Mouse (Mus musculus) thymus, postnatal 14 days (tissue): ENCODE data around the gene Dlec1.

Source experiments
- DNase-seq: peaks from one replicate; pipeline ENCODE4 v3.0.0; 2021

Dlec1 gene

DNA sequence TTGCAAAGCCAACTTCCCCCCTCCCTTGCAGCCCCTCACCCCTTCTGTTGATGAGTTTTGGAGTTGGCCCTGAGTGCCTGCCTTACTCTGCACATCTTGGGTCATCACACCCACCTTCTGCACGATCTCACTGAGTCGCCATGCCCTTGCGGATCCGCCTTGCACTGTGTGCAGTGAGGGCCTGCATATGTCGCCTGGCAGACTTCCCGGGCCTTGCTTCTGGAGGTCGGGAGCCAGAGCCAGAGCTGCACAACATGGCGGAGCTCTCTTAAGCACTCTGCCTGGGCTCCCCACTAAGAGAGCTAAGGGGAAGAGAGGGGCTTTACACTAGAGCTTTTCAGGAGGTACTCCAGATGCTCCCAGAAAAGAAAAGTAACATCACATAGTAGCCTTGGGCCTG is 42.4 kb downstream of the Dlec1 start:
- DNase-seq, result no peak

DNA sequence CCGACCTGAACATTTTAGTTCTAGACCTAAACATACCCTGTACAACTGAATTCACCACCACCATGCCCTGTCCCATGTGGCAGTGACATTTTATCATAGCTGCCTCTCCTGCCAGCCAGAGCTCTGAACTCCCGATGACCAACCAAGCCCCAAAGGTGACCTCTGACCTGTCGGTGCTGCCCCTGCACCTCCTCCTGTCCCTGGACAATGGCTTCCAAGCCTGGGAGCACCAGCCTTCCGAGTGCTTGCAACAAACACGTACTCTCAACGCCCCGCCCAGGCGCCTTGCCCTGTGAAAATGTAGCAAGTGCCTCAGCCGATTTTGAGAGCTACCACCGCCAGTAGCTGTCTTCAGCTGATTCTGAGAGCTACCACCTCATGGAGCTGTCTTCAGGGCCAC is 42.9 kb downstream of the Dlec1 start:
- no peak for DNase-seq

DNA sequence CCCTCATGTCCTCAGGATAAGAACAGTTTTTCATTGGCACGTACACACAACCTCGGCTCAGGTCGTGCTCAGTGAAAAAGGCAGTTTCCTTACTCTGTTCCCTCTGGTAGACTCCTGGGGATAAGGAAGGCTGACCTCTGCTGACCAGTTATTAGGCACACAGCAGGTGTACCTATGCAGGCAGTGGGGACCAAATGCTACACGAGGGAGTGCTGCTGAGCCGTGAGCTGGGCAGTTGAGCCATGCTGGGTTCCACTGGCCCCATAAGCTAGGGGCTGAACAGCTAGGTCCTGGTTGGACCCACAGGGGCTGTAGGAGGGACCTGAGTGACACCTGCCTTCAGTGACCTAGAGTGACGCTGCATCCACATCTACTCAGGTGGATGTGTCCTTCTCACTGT is 43.4 kb downstream of the Dlec1 start:
- no peak for DNase-seq

DNA sequence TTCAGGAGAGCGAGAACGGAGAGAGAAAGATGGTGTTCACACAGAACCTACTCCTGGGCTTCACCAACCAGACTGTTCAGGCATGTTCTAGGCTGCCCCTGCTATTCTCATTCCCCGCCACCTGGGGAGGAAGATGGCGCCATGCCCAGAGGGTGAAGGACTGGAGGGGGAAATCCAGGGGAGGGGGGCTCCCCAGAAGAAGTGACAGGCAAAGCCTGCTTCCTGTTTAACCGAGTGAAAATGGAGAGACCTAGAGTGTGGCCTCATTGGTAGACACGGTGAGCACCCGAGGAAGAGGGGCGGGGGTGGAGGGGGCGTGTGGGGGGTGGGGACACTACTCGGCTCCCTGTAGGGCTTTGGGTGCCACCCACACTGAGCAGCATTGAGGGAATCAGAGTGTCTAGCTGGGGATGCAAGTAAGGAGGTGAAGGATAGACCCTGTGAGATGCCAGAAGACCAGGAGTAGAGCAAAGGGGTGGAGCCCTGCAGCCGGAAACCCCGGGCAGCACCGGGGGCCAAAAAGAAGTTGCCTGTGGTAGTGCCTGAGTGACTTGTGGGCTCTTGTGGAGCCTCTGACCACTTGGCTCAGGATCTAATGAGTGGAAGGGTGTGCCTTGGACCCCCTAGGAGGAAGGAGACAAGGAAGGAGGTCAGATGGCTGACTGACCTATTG is 44.0 kb downstream of the Dlec1 start:
- no peak for DNase-seq

DNA sequence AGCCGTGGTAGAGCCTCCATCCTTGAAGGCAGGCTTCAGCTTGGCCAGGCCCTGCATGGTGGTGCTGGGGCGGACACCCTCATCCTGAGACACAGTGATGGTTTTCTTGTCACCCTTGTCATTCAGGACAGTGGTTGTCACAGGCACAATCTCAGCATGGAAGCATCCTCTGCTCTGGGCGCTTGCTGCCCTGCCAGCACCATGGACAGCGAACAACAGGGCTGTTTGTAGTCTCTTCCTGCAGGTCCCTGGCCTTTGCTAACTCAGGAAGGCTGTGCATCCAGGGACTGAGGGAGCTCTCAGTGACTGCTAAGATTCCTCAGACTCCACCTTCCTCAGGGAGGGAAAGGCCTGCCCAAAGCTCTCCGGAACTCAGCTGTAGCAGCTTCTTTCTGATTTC is 47.3 kb downstream of the Dlec1 start:
- peak; percentile 48 for DNase-seq

DNA sequence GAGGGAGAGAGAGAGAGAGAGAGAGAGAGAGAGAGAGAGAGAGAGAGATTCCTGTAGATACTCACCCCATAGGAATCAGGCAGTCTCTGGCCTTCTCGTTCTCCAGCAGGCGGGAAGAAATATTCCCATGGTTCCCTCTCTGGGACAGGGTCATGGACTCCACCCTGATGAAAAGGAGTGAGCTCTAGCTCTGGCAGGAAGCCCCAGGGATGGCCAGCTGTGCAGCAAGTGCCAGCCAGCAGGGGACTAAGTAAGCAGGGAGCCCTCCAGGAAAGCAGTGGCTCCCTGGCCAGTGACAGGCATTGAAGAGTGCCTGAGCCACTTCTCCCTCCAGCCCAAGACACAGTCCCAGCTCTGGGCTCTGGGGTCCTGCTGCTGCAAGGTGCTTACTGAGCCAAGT is 49.5 kb downstream of the Dlec1 start:
- DNase-seq, result no peak

DNA sequence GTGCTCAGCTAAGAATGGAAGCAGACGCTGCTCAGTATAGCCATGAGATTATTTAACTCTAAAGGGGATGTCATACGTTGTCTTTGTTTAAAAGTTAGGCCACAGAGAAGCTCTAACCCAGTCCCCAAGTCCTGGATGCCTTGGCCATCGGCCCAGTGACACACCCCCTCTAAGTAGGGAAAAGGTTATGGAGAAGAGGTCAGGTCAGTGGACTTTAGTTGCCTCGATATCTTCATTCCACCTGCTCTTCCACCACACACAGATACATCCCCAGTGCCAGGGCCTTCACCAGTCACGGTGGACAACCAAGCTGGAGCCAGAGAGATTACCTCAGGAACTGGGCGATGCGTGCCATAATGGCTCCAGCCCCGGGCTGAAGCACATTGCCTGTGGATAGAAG is 53.1 kb downstream of the Dlec1 start:
- DNase-seq, result no peak

DNA sequence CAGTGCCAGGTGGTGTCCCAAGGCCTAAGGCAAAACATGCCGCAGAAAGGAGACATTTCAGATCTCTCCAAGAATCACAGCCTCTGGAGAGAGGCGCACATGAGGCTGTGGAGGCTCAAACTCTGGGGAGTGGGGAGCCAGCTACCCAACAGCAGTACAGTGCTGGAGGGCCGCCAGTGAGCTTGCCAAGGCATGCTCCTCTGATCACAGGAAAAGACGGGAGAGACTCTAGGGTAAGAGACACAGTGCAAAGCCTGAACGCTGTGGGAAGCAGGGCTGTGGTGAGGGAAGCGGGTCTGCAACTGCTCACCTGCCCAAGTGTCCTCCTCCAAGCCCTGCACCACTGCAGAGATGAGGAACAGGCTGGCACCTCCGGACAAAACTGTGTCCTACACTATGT is 53.5 kb downstream of the Dlec1 start:
- no peak for DNase-seq

DNA sequence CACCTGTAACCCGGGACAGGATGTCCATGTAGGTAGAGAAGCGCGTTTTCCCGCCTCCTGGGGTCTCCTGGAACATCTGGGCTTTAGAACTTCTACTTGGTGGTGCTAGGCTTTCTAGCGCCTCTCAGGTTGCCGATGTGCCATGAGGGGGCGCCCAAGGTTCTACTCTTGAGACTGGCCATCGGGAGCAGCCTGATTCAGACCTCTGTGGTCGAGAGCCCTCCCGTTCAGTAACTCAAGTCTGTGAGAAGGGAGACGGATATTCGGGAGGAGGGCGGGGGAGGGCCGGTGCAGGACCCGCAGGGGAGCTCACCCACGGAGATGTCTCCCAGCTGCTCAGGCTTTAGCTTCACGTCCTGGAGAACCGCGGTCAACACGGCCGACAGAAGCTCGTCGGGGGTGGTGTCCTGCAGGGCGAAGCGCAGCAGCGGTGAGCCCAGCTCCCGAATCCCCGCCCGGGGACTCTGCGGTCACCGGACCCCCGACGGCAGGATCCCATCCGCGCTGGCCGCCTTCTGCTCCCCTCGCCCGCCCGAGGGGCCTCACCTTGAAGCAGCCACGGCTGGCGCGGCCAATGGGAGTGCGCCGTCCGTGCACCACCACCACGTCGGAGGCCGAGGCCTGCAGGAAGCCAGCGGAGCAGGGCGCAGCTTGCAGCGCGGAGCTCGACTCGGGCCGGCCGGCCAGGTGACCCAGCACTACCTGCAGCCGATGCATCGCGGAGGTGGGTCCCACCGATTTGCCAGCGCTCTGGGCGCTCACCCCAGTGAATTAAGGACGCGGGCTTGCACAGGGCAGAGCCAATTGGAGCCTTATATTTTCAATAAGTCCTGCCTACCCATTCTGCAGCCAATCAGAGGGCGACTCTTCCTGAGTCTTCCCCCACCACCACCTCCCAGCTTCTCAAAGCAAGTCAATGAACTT is 54.3 kb downstream of the Dlec1 start, which contains the start of gene Acaa1b:
Acaa1b (minus strand) TSS at position 816 of the 924 bp plus-strand sequence.
- peak; percentile 56 for DNase-seq

DNA sequence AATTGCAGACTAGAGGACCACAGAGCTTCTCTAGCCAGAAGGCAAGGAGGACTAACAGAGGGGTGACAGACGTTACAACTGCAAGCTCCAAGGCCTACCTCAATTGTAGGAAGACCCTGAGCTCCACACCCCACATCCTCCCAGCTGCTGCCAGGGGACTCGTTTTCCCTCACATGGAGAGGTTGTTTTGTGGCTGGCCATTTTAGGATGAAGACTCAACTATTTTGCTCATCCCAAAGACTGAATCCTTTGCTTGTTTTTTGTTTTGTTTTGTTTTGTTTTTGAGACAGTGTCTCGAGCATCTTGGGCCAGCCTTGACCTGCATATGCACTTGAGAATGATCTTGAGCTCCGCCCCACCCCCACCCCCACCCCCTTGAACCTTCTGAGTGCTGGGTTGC is 56.6 kb downstream of the Dlec1 start, which contains the start of gene Gm47289:
Gm47289 (plus strand) TSS at position 301 of the 400 bp plus-strand sequence.
- DNase-seq, result no peak

DNA sequence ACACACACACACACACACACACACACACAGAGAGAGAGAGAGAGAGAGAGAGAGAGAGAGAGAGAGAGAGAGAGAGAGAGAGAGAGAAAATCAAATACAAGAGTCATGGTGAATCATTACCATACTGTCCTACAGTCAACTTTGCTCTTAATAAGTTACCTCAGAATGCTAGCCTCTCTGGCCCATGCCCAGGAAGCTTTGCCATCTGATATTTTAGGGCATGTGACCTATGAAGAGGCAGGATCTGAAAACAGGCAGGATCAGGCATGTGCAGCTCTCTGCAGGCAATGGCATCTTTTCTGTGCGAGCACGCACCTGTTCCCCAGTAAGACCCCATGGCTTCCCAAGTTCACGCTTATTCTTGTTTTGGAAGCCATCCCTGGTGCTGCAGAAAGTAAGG is 58.4 kb downstream of the Dlec1 start:
- DNase-seq, result no peak

DNA sequence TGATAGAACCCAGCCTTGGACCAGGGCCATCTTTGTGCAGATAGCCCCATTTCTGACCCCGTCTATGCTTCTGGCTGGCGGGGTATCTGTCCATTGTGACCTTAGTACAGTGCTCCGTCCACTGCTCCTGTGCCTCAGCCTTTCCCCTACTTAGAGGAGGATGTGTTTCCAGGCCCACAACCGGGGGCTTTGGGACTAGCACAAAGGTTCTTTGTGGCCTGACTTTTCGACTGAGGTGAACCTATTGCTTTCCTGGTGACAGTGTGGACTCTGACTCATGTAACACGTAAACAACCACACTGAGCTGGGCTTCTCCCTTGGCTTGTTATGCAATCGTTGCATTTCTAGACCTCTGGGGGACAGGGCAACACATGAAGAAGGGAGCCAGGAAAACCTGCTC is 62.5 kb downstream of the Dlec1 start:
- no peak for DNase-seq

DNA sequence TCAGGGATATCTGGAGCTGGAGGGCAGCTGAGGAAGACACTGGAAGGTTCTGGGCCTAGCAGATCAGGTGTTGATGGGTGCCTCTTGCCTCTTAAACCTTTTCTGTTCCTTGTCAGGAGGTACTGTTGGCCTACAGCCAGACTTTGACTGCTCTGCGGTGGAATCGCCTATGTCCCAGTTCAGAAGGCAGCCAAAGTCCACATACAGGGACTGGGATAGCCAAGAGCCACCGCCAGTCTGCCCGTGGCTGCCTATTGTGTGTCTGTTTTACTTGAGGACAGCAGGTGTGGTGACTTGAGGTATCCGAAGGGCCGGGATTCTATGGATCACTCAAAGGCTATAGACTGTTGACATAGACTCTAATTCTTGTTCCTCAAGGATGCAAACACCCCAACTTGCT is 63.3 kb downstream of the Dlec1 start:
- DNase-seq, result no peak

DNA sequence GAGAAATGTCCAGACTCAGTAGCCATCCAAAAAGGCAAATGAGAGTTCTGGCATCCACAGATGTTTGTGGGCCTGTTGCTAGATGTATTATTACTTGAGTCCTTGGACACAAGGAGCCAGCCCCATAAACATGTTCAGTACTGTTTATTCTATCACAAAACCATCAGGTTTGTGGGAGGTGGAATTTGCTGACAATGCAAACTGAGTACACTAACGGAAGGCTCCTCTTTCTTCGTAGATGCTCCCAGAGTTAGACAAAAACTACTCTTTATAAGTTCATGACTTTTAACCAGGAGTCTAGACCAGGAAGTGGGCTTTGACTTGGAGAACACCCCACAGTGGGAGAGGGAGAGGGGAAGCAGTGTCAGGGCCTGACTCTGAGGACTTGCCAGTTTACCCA is 65.3 kb downstream of the Dlec1 start:
- no peak for DNase-seq

DNA sequence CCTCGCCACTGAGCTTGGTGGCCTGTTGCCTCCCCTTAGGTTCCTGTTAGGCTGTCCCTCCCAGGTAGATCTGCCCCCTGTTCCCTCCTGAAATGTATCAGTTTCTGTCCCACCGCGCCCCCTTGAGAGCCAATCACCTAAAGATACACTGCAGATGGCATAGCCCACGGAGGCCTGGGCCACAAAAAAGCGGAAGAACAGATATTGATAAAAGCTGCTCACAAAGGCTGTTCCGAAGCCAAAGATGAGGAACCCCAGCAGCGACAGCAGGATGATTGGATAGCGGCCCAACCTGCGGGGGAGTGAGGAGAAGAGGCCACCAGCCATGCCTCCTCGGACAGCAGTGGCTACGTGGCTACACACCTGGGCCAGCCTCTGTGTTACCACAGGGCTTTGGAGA is 77.0 kb downstream of the Dlec1 start:
- no peak for DNase-seq

DNA sequence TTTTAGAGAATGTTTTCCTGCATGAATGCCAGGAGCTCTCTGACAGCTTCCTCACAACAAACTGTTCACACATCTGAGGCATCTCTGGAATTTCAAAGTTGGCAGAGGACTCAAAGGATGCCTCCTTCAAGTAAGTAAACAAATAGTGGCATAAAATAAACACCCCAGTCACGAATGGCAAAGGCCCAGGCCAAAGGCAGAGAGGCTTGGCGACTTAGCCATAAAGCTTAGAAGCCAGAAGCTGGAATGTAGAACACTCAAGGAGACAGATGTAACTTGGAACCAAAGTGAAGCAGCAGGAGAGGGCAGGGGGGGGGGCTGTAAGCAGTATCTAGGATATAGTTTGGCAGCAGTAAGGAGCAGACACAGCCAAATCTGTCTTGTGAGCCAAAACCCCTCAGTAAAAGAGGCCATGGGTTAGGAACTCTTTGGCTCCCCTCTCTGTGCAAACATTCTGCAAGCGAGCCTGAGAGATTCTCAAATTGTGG is 79.0 kb downstream of the Dlec1 start:
- no peak for DNase-seq

DNA sequence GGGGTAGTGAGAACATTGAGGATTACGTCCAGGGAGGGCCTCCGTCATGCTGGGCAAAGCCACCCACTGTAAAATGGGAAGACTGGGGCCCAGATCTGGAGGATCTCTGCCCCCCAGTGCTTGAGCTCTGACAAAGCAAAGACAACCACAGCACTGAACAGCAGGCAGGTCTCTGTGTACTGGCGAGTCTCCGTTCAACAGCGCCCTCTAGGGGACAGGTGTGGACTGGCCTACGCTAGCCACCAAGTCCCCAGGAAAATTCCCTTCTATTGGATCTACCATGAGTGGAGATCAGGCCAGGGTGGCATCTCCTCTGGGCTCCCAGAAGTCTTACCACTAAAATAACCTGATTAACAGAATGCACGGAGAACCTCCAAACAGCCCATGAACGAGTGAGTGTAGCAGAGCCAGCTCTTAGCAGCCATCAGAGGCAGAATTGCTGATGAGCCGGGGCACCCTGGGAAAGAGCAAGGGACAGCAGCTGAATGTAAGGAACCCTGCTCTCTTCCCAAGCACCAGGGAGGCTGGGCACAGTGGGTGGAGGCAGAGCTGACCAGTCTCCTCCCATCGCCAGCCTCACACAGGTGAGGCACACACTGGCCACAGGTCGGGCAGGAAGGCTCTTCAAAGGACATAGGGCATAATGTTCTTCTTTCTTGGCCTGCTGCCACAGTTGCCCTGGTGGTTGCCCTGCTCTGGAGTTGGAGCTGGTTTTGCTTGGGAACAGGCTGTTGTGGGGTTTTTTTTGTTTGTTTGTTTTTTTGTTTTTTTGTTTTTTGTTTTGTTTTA is 90.1 kb downstream of the Dlec1 start:
- peak; percentile 43 for DNase-seq
